Mouse (Mus musculus) hindbrain, postnatal 0 days (tissue): ENCODE data around the gene Hs3st2. TPM values are rescaled to one million over a fixed set of nuclear protein-coding genes. Genes with fewer than 3 reads are reported as not detected.

Experiments used
- ATAC-seq: fragments of 200-750 bp; cut with Nextera tagmentation; 2 replicates; pipeline ENCODE4 v1.8.0; 2017; ENCODE audit warnings: mild to moderate bottlenecking, moderate TSS enrichment, moderate library complexity
- DNase-seq: peaks from one replicate; pipeline ENCODE4 v3.0.0-alpha.2; 2015; ENCODE audit warnings: low spot score
- H3K27ac ChIP-seq: fragments of 300-500 bp; sonication (generic); 2 replicates; pipeline ENCODE4 v1.5.1; 2014; ENCODE audit warnings: mild to moderate bottlenecking
- H3K27me3 ChIP-seq: fragments of 300-500 bp; sonication (generic); 2 replicates; pipeline ENCODE4 v1.6.1; 2014; ENCODE audit warnings: low read length, mixed read lengths; ENCODE audit not compliant: insufficient read depth
- H3K36me3 ChIP-seq: fragments of 300-500 bp; sonication (generic); 2 replicates; pipeline ENCODE4 v1.6.1; 2014; ENCODE audit warnings: low read length, mixed read lengths; ENCODE audit not compliant: insufficient read depth
- H3K4me1 ChIP-seq: fragments of 300-500 bp; sonication (generic); 2 replicates; pipeline ENCODE4 v1.6.1; 2014; ENCODE audit warnings: antibody characterized with exemption, low read length, mixed read lengths; ENCODE audit not compliant: insufficient read depth
- H3K4me2 ChIP-seq: fragments of 300-500 bp; sonication (generic); 2 replicates; pipeline ENCODE4 v1.6.1; 2014; ENCODE audit warnings: low read depth, mild to moderate bottlenecking, low read length, moderate library complexity, mixed read lengths
- H3K4me3 ChIP-seq: fragments of 300-500 bp; sonication (generic); 2 replicates; pipeline ENCODE4 v1.5.1; 2014; ENCODE audit warnings: low read length
- H3K9ac ChIP-seq: fragments of 300-500 bp; sonication (generic); replicated peaks from 2 replicates; pipeline ENCODE4 v1.6.1; 2014; ENCODE audit warnings: mild to moderate bottlenecking, low read length, moderate library complexity, mixed read lengths
- H3K9me3 ChIP-seq: fragments of 300-500 bp; sonication (generic); 2 replicates; pipeline ENCODE4 v1.6.1; 2016; ENCODE audit warnings: low read length, mixed read lengths
- CTCF ChIP-seq: IDR thresholded peaks from 2 replicates; pipeline ENCODE4 v1.5.1; 2016; ENCODE audit warnings: antibody characterized with exemption, control low read depth, low read depth
- WGBS: fragments of 180-500 bp; shearing (Covaris S2); extraction: QIAGEN DNeasy Blood & Tissue Kit; methylation state at CpG from one replicate; pipeline ENCODE4 v1.1.7; 2014; 5-methylcytosine and 5-hydroxymethylcytosine counted together
- polyA plus RNA-seq: library from polyadenylated mRNA; unstranded; fragments of >200 nt; fragmentation: Nextera tagmentation; extraction: Ambion mirVana; gene quantifications from 2 replicates; pipeline ENCODE4 v1.2.1, GENCODE M21; 2015
- total RNA-seq: library from RNA; depleted of rRNA; stranded (reverse); fragments of >200 nt; gene quantifications from 2 replicates; pipeline ENCODE4 v1.2.3, GENCODE M21; 2014

Hs3st2 gene
- total and polyA plus RNA-seq, 2 experiments from 2014 or later: 18.9 to 27.7 TPM

DNA sequence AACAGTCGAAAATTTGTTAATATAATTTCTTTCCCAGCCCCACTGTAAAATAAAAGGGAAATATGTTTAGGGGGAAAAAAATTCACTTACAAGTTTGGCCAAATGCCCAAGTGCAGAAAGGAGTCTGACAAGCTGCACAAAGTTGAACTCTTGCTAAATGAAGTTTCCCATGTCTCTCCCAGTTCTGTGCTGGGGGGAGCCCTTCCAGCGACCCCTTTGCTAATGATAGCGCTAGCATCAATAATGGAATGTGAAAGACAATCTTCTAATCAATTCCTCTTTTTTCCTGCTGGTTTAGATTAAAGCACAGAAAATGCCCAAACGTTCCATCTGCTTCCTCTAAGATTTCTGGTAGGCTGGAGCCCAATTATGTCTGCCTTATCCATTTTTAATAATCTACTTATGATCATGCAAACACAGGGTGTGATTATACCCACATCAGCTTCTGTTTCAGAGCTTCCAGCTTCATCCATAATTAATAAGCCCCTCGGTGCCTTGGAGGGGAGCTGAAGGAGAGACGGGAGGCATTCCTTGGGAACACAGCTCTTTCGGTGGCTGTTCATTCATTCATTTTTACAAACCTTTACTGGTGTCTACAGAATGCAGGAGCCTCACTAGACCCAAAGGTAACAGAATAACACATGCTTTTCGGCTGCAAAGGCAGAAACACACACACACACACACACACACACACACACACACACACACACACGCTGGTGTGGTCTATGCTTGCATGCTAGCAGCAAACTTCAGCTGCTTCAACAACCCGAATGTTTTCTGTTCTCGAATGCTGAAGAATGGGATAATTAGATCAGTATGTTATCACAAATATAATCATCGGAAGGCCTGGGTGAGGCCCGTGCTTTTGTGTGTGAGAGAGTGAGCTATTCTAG is 59.5 kb downstream of the Hs3st2 start:
- no peak overlapping the region for H3K4me2 ChIP-seq
- no peaks in the 10 kb centered on the region for H3K9me3 ChIP-seq
- no peak for ATAC-seq
- H3K36me3 ChIP-seq: no peaks in the 10 kb centered on the region
- DNase-seq: peak; percentile 42
- H3K4me3 ChIP-seq: no peak overlapping the region
- 38% methylated on average over 13 of the region's 13 CpGs for WGBS
- H3K27me3 ChIP-seq: no peaks in the 10 kb centered on the region
- H3K27ac ChIP-seq: no peak overlapping the region
- no peak overlapping the region for H3K9ac ChIP-seq
- TF ChIP-seq CTCF: no peak
- no peaks in the 10 kb centered on the region; the same call in 1 of the 2 replicates for H3K4me1 ChIP-seq

DNA sequence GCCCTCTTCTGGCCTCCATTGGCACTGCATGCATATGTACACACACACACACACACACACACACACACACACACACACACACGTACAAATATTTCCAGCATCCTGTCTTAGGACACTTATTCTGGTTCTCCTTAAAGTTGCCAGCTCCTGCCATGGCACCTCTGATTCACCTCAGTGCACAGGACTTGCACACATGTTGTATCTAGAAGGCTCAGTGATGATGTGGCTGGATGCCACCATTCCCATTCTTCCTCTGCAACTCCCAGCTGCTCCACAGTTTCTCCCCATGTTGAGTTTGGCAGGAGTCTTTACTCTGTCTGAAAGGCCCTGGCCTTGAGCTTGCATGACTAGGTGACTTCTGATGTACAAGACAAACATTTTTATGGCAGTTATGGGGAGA is 65.1 kb downstream of the Hs3st2 start:
- H3K9ac ChIP-seq: no peak overlapping the region

GRCm38 (mm10) chr7:121458075-121458474 is 66.4 kb downstream of the Hs3st2 start:
- Histone ChIP-seq H3K4me3 (no peak overlapping the region), H3K4me1 (no peaks in the 10 kb centered on the region), H3K27me3 (no peaks in the 10 kb centered on the region), H3K9me3 (no peaks in the 10 kb centered on the region), H3K36me3 (no peaks in the 10 kb centered on the region), H3K4me2 (no peak overlapping the region), H3K9ac (no peak overlapping the region), H3K27ac (no peak overlapping the region)
- ATAC-seq (no peak), DNase-seq (no peak)
- WGBS: 49% methylated on average over 3 of the region's 3 CpGs
- no peak for TF ChIP-seq CTCF

More for the DNA sequence above, 65.1 kb downstream of the Hs3st2 start:
- no peak for DNase-seq
- Histone ChIP-seq H3K4me3 (no peak overlapping the region), H3K27ac (no peak overlapping the region), H3K9me3 (no peaks in the 10 kb centered on the region), H3K36me3 (no peaks in the 10 kb centered on the region), H3K4me1 (no peaks in the 10 kb centered on the region), H3K4me2 (no peak overlapping the region), H3K27me3 (no peaks in the 10 kb centered on the region)
- no peak for TF ChIP-seq CTCF
- 88% methylated on average over 1 of the region's 1 CpGs for whole genome bisulfite sequencing
- no peak for ATAC-seq

- no peak overlapping the region for H3K27ac ChIP-seq
- H3K27me3 ChIP-seq: no peaks in the 10 kb centered on the region
- no peaks in the 10 kb centered on the region for H3K4me1 ChIP-seq
- H3K4me2 ChIP-seq: no peak overlapping the region
- no peak overlapping the region for H3K9ac ChIP-seq
- H3K9me3 ChIP-seq: no peaks in the 10 kb centered on the region
- TF ChIP-seq CTCF: no peak
- H3K36me3 ChIP-seq: no peaks in the 10 kb centered on the region
- DNase-seq: no peak
- ATAC-seq: no peak
- no peak overlapping the region for H3K4me3 ChIP-seq
- WGBS: 76% methylated on average over 6 of the region's 6 CpGs
Measured at GRCm38 (mm10) chr7:121460626-121461025, 69.0 kb downstream of the Hs3st2 start.

DNA sequence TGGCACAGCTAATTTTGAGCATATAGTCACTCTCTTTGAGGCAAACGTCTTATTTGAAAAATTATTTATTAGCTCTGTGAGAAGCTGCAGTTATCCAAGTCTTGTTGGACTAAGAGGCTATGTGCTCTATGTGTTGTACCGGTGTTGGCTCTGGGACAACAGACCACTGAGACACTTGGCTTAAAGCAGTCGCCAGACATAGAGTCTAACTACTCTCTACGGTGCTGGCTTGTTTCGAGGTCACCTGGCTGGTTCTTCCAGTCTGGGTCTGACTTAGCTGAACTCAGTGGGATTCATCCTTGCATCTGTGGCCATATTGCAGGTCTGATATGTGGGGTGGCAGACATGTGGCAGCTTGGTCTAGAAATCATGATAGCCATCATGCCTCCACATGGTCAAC is 72.8 kb downstream of the Hs3st2 start:
- Histone ChIP-seq H3K4me1 (no peaks in the 10 kb centered on the region), H3K9me3 (no peaks in the 10 kb centered on the region), H3K4me3 (no peak overlapping the region), H3K9ac (no peak overlapping the region), H3K27ac (no peak overlapping the region), H3K4me2 (no peak overlapping the region), H3K27me3 (no peaks in the 10 kb centered on the region), H3K36me3 (no peaks in the 10 kb centered on the region)
- ATAC-seq (no peak), DNase-seq (no peak)
- no peak for TF ChIP-seq CTCF
- WGBS: 83% methylated on average over 5 of the region's 5 CpGs

GRCm38 (mm10) chr7:121465111-121465510 is 73.5 kb downstream of the Hs3st2 start:
- DNase-seq: no peak
- no peak for ATAC-seq

GRCm38 (mm10) chr7:121466331-121466730 is 74.7 kb downstream of the Hs3st2 start:
- TF ChIP-seq CTCF: no peak
- Histone ChIP-seq H3K27me3 (no peaks in the 10 kb centered on the region), H3K4me2 (no peak overlapping the region), H3K4me3 (no peak overlapping the region), H3K9me3 (no peaks in the 10 kb centered on the region), H3K9ac (no peak overlapping the region), H3K4me1 (no peaks in the 10 kb centered on the region), H3K36me3 (no peaks in the 10 kb centered on the region), H3K27ac (no peak overlapping the region)
- ATAC-seq (no peak), DNase-seq (no peak)
- 53% methylated on average over 5 of the region's 5 CpGs for WGBS

More at GRCm38 (mm10) chr7:121465111-121465510, 73.5 kb downstream of the Hs3st2 start:
- H3K27me3 ChIP-seq: no peaks in the 10 kb centered on the region
- H3K4me2 ChIP-seq: no peak overlapping the region
- H3K9me3 ChIP-seq: no peaks in the 10 kb centered on the region
- no peak overlapping the region for H3K4me3 ChIP-seq
- no peak overlapping the region for H3K27ac ChIP-seq
- 89% methylated on average over 1 of the region's 1 CpGs for WGBS
- H3K4me1 ChIP-seq: no peaks in the 10 kb centered on the region
- no peak overlapping the region for H3K9ac ChIP-seq
- no peaks in the 10 kb centered on the region for H3K36me3 ChIP-seq
- no peak for TF ChIP-seq CTCF
